Mouse (Mus musculus) ovary, adult 10 weeks (tissue): ENCODE data around the gene Epn3. TPM values are rescaled to one million over a fixed set of nuclear protein-coding genes. Genes with fewer than 3 reads are reported as not detected.

Source experiments
- polyA plus RNA-seq: library from polyadenylated mRNA; stranded (reverse); fragments of 350-450 nt; fragmentation: Illumina TruSeq; extraction: RNeasy Lipid Tissue Mini Kit (QIAGEN cat#74804); gene quantifications from one replicate; pipeline ENCODE4 v1.2.3, GENCODE M21; 2014

Epn3 gene
- 0.74 TPM for polyA plus RNA-seq

GRCm38 (mm10) chr11:94499661-94500152, at the start of gene Epn3:
Gene Epn3, minus strand, starts transcription at chr11:94499974.

DNA sequence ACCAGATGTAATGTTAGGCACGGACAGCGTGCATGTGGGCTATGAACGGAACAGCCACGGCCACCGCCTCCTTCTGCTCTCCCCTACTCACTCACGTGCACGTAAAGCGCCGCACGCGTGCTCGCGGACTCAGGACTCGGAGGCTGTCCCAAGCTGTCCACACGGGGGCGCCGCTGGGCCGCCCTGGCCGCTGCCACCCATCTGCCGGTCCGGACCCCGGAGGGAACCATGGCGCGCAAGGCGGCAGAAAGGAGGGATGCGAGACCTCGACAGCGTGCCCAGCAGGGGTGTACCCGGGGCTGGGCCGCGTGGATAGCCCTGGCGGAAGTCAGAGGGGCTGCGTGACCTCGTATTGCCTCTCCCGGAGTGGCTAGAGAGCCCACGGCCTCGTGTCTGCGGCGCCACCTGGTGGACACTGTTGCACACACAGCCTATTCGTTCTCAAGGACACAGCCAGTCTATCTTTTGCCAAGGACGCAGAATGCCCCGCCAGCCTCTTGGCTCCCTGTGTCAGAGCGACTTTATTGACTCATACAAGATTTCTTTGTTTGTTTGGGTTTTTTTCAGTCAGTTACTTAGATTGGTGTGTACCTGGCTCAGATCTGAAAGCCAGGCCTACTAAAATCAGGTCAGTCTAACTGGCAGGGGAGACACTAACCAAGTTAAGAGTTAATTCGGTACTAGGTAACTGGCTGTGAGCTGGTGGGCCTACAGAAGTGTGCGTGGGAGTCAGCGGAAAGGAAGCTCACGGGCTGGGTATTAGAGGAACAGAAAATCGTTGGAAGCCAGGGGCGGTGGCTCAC, 49.3 kb upstream of the Epn3 start, which contains the start of gene Rsad1:
Gene Rsad1 (minus strand): TSS at position 368 of the 803 bp plus-strand sequence.

GRCm38 (mm10) chr11:94521219-94521843, 21.6 kb upstream of the Epn3 start, which contains the start of gene Mycbpap:
Gene Mycbpap, minus strand, starts transcription at chr11:94521742.

DNA sequence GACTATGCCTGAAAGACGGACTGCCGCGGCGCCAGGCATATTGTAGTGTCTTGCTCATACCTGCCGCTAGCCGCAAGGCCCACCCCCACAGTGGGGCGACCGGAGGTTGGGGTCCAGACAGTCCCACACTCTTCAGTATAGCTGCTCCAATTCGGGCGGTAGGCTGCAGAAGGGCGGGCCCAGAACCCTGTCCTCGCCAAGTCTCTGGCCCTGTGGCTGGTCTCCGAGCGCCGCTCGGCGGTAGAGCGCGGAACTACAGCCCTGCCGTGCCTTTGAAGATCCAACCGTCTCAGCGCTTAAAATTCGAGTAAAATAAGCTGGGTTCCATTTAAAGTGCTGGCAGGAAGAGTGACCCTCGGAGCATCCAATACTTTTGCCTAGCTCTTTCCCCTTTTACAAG, 13.8 kb downstream of the Epn3 start, which contains the start of gene Spata20:
Gene Spata20 (minus strand): TSS at position 179 of the 400 bp plus-strand sequence.

GRCm38 (mm10) chr11:94473707-94474543, 25.8 kb downstream of the Epn3 start, which contains the start of gene Cacna1g:
Gene Cacna1g, minus strand, starts transcription at chr11:94474198.

Other genes starting within 250 kb of the Epn3 start
- not detected for gene Gm21885, start 218.1 kb downstream of the Epn3 start, polyA plus RNA-seq
- 324 TPM for gene Luc7l3, start 178.0 kb downstream of the Epn3 start, polyA plus RNA-seq
- gene Ankrd40, start 172.0 kb downstream of the Epn3 start, polyA plus RNA-seq: 73.0 TPM
- 1.6 TPM for gene Abcc3, start 107.0 kb downstream of the Epn3 start, polyA plus RNA-seq
- gene Cacna1g, start 25.8 kb downstream of the Epn3 start, polyA plus RNA-seq: 0.09 TPM
- gene Spata20, start 13.8 kb downstream of the Epn3 start, polyA plus RNA-seq: not detected
- gene Mycbpap, start 21.8 kb upstream of the Epn3 start, polyA plus RNA-seq: 0.37 TPM
- gene Rsad1, start 49.3 kb upstream of the Epn3 start, polyA plus RNA-seq: 9.4 TPM
- gene Chad, start 65.1 kb upstream of the Epn3 start, polyA plus RNA-seq: not detected
- 38.4 TPM for gene Acsf2, start 101.9 kb upstream of the Epn3 start, polyA plus RNA-seq
- 79.2 TPM for gene Lrrc59, start 129.8 kb upstream of the Epn3 start, polyA plus RNA-seq
- 12.9 TPM for gene Mrpl27, start 153.8 kb upstream of the Epn3 start, polyA plus RNA-seq
- 0.60 TPM for gene Eme1, start 154.0 kb upstream of the Epn3 start, polyA plus RNA-seq
- 0.34 TPM for gene Xylt2, start 177.5 kb upstream of the Epn3 start, polyA plus RNA-seq
- gene Gm11541, start 204.5 kb upstream of the Epn3 start, polyA plus RNA-seq: not detected
- gene Cdc34b, start 241.8 kb upstream of the Epn3 start, polyA plus RNA-seq: not detected